Mouse (Mus musculus) forebrain, embryonic 14.5 days (tissue): Measurements from ENCODE around the gene Otud7a. TPM values are rescaled to one million over a fixed set of nuclear protein-coding genes. Genes with fewer than 3 reads are reported as not detected.

ENCODE experiments used
- ATAC-seq: fragments of 200-750 bp; cut with Nextera tagmentation; 2 replicates; pipeline ENCODE4 v1.8.0; 2017; ENCODE audit warnings: mild to moderate bottlenecking, moderate library complexity
- DNase-seq: peaks from one replicate; pipeline ENCODE4 v3.0.0-alpha.2; 2015; ENCODE audit warnings: low spot score
- H3K27ac ChIP-seq: fragments of 300-500 bp; sonication (generic); 2 replicates; pipeline ENCODE4 v1.5.1; 2014; ENCODE audit warnings: low read depth, mild to moderate bottlenecking, control low read depth, low read length, moderate library complexity
- H3K27me3 ChIP-seq: fragments of 300-500 bp; sonication (generic); replicated peaks from 2 replicates; pipeline ENCODE4 v1.6.1; 2014; ENCODE audit warnings: low read length, control low read depth, mixed read lengths; ENCODE audit not compliant: control insufficient read depth, insufficient read depth
- H3K36me3 ChIP-seq: fragments of 300-500 bp; sonication (generic); 2 replicates; pipeline ENCODE4 v1.6.1; 2014; ENCODE audit warnings: low read length, control low read depth; ENCODE audit not compliant: control insufficient read depth, insufficient read depth
- H3K4me1 ChIP-seq: fragments of 300-500 bp; sonication (generic); 2 replicates; pipeline ENCODE4 v1.6.1; 2014; ENCODE audit warnings: antibody characterized with exemption, low read length, control low read depth; ENCODE audit not compliant: control insufficient read depth, insufficient read depth
- H3K4me2 ChIP-seq: fragments of 300-500 bp; sonication (generic); 2 replicates; pipeline ENCODE4 v1.6.1; 2014; ENCODE audit warnings: mild to moderate bottlenecking, control low read depth, low read length
- H3K4me3 ChIP-seq: fragments of 300-500 bp; sonication (generic); 2 replicates; pipeline ENCODE4 v1.5.1; 2014; ENCODE audit warnings: low read depth, low read length, control low read depth
- H3K9ac ChIP-seq: fragments of 300-500 bp; sonication (generic); 2 replicates; pipeline ENCODE4 v1.6.1; 2014; ENCODE audit warnings: mild to moderate bottlenecking, low read length, control low read depth, moderate library complexity
- H3K9me3 ChIP-seq: fragments of 300-500 bp; sonication (generic); replicated peaks from 2 replicates; pipeline ENCODE4 v1.6.1; 2016; ENCODE audit warnings: low read length, control low read depth, mixed read lengths; ENCODE audit not compliant: control insufficient read depth
- WGBS: fragments of 180-500 bp; shearing (Covaris S2); extraction: QIAGEN DNeasy Blood & Tissue Kit; methylation state at CpG from one replicate; pipeline ENCODE4 v1.1.7; 2014; 5-methylcytosine and 5-hydroxymethylcytosine counted together
- polyA plus RNA-seq: library from polyadenylated mRNA; unstranded; fragments of >200 nt; fragmentation: Nextera tagmentation; extraction: Ambion mirVana; gene quantifications from 2 replicates; pipeline ENCODE4 v1.2.1, GENCODE M21; 2014

Otud7a gene
- polyA plus RNA-seq, 1 experiment from 2014 or later, result 2.6 TPM

DNA sequence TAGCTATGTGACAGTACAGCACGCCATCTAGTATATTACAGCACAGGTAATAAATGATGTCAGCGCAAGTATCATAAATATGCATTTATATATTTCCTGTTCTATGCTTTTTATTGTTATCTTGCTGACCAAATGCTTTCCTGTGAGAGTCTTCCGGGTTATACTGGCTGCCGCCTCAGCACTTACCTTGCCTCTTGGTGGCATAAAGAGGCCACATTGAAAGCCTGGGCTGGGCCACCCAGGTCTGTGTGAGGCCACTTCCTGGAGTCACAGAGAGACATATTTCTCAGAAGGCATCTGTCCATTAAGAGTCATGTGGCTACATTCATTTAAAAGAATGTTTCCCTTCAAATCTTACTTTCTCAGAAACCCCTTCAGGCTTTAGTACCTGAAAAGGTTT, 242.5 kb downstream of the Otud7a start:
- Histone ChIP-seq H3K4me1 (no peaks in the 10 kb centered on the region), H3K9me3 (no peaks in the 10 kb centered on the region), H3K36me3 (no peaks in the 10 kb centered on the region), H3K4me3 (no peak overlapping the region), H3K27me3 (no peaks in the 10 kb centered on the region), H3K4me2 (no peak overlapping the region), H3K9ac (no peak overlapping the region), H3K27ac (no peak overlapping the region)
- 90% methylated on average over 4 of the region's 4 CpGs for WGBS
- ATAC-seq (no peak), DNase-seq (no peak)

DNA sequence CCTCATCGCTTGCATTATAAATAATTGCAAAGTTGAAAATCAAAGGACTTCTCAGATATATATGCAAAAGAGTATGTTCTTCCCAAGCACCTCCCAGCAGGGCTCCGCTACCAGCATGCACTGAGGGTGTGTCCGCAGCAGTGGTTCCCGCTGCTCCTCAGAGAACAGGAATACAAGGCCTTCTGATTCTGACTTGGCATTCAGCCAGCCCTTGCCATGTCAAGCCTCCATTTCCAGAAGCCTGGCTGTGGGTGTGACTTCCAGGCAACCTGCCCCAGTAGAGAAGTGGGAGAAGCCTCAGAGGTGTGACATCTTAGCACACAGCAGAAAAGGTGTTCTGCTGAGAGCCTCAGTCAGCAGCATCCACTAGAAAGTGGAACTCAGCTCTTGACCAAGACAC, 253.4 kb downstream of the Otud7a start:
- no peak overlapping the region for H3K9ac ChIP-seq
- H3K4me3 ChIP-seq, result no peak overlapping the region
- ATAC-seq, result no peak
- no peaks in the 10 kb centered on the region for H3K4me1 ChIP-seq
- no peak overlapping the region for H3K27ac ChIP-seq
- DNase-seq, result peak; percentile 26
- H3K4me2 ChIP-seq, result no peak overlapping the region
- no peaks in the 10 kb centered on the region for H3K9me3 ChIP-seq
- 67% methylated on average over 4 of the region's 4 CpGs for WGBS
- no peaks in the 10 kb centered on the region for H3K36me3 ChIP-seq
- no peaks in the 10 kb centered on the region for H3K27me3 ChIP-seq

DNA sequence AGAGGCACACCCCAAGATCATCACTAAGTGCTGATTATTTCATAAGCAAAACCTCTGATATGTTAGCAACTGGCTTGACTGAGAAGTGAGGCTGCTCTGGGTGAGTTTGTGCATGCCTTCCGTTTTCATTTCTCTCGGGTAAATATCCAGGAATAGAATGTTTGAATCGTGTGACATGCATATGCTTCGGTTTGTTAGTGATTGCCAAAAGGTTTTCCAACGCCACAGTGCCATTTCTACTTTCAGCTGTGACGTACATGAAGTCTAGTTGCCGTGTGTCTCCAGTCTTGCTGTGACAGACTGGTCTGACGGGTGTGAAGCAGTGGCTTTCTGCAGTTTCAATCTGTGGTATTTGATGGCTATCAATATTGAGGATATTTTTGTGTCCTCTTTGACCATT, 273.4 kb downstream of the Otud7a start:
- no peak for ATAC-seq
- no peak overlapping the region for H3K4me3 ChIP-seq
- peak; percentile 12 for DNase-seq
- 81% methylated on average over 8 of the region's 8 CpGs for WGBS
- H3K27ac ChIP-seq, result no peak overlapping the region
- no peak overlapping the region for H3K4me2 ChIP-seq
- no peaks in the 10 kb centered on the region for H3K4me1 ChIP-seq
- H3K27me3 ChIP-seq, result no peaks in the 10 kb centered on the region
- H3K9me3 ChIP-seq, result no peaks in the 10 kb centered on the region
- no peak overlapping the region for H3K9ac ChIP-seq
- no peaks in the 10 kb centered on the region for H3K36me3 ChIP-seq

GRCm38 (mm10) chr7:63719183-63719944, 274.8 kb downstream of the Otud7a start:
- Histone ChIP-seq H3K27ac (no peak overlapping the region), H3K4me3 (no peak overlapping the region), H3K36me3 (no peaks in the 10 kb centered on the region), H3K4me2 (no peak overlapping the region), H3K9me3 (no peaks in the 10 kb centered on the region), H3K27me3 (no peaks in the 10 kb centered on the region), H3K4me1 (no peaks in the 10 kb centered on the region), H3K9ac (no peak overlapping the region)
- no peak for ATAC-seq
- DNase-seq, result no peak
- WGBS, result 90% methylated on average over 13 of the region's 13 CpGs

- Histone ChIP-seq H3K27me3 (no peaks in the 10 kb centered on the region), H3K4me3 (no peak overlapping the region), H3K9me3 (no peaks in the 10 kb centered on the region), H3K4me2 (no peak overlapping the region), H3K27ac (no peak overlapping the region), H3K4me1 (no peaks in the 10 kb centered on the region), H3K36me3 (no peaks in the 10 kb centered on the region), H3K9ac (no peak overlapping the region)
- 83% methylated on average over 2 of the region's 2 CpGs for WGBS
- DNase-seq (no peak), ATAC-seq (no peak)
These were observed 276.1 kb downstream of the Otud7a start for GRCm38 (mm10) chr7:63720682-63721081.

DNA sequence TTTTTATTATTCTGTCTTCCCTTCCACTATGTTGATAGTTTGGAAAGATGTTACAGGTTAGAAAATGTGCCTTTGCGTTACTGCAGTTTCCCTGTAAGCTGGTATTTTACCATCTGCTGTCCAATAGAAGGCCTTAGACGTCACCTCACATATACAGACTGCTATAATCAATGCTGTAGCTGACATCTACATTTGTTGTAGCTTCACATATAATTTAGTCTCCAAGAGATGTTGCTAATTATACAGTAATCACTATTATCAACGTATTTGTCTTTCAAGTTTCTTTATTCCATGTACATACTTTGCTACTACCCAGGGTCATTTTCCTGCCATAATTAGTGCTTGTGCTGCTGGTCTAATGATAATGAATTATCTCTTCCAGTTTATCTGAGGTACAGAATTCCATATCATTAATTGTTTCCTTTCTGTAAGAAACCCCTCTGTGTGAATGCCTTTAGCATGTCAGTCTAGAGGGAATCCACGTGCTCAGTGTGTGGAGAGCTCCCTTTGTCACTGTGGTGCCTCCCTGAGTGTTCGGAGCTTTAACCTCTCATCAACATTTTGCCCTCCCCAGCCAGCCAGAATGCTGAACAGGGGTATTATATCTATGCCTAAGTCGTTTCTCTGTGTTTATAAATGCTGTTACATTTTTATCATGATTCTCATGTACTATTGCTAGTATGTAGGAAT, 280.6 kb downstream of the Otud7a start:
- Histone ChIP-seq H3K9ac (no peak overlapping the region), H3K27me3 (no peaks in the 10 kb centered on the region), H3K36me3 (no peaks in the 10 kb centered on the region), H3K4me1 (no peaks in the 10 kb centered on the region), H3K4me2 (no peak overlapping the region), H3K9me3 (no peaks in the 10 kb centered on the region), H3K27ac (no peak overlapping the region), H3K4me3 (no peak overlapping the region)
- WGBS, result 52% methylated on average over 6 of the region's 6 CpGs
- DNase-seq (peak; percentile 43), ATAC-seq (peak; percentile 75)

GRCm38 (mm10) chr7:63729605-63730004, 285.1 kb downstream of the Otud7a start:
- H3K27ac ChIP-seq, result no peak overlapping the region
- H3K4me3 ChIP-seq, result no peak overlapping the region
- DNase-seq (no peak), ATAC-seq (no peak)
- H3K36me3 ChIP-seq, result no peaks in the 10 kb centered on the region
- WGBS, result 96% methylated on average over 5 of the region's 5 CpGs
- H3K9ac ChIP-seq, result no peak overlapping the region
- no peaks in the 10 kb centered on the region for H3K27me3 ChIP-seq
- no peaks in the 10 kb centered on the region for H3K9me3 ChIP-seq
- no peak overlapping the region for H3K4me2 ChIP-seq
- no peaks in the 10 kb centered on the region for H3K4me1 ChIP-seq

DNA sequence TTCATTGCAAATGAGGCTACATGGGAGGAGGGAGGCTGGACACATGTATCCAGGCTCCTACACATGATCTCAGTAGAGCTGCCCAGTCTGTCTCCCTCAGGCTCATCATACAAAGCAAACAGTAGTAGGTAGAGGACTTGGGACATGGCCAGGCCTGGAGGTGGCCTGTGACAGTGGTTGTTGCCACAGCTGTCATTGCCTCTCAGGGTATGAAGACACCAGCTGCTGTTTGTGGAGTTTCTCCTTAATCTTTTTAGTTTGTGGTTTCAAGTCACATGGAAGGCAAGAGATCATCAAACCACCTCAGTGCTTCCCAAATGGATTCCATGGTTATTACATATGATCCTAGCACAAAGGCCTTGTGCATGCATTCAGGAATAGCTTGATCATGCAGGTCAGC, 285.5 kb downstream of the Otud7a start:
- no peak overlapping the region for H3K4me3 ChIP-seq
- H3K9me3 ChIP-seq, result no peaks in the 10 kb centered on the region
- no peaks in the 10 kb centered on the region for H3K27me3 ChIP-seq
- no peaks in the 10 kb centered on the region for H3K36me3 ChIP-seq
- no peak overlapping the region for H3K27ac ChIP-seq
- DNase-seq (no peak), ATAC-seq (no peak)
- H3K4me2 ChIP-seq, result no peak overlapping the region
- H3K4me1 ChIP-seq, result no peaks in the 10 kb centered on the region
- H3K9ac ChIP-seq, result no peak overlapping the region

DNA sequence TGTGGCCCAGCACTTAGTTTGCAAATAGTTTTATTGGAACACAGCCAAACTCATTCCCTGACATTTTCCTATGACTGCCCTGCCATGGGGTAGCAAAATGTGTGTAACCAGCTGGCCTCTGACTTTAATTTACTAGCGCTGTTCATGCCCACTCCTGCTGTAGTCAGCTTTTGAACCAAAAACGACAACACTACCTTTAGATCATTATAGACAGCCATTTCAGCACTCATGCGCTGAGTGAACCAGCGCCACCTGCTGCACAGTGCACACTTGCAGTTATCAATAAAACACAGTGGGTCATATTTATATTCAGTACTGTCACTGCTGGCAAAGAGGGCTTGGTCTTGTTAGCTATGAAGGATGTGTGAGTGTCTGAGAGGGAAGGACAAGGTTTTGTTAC, 293.2 kb downstream of the Otud7a start:
- Histone ChIP-seq H3K4me1 (no peaks in the 10 kb centered on the region), H3K9me3 (no peaks in the 10 kb centered on the region), H3K27ac (no peak overlapping the region), H3K4me2 (no peak overlapping the region), H3K36me3 (no peaks in the 10 kb centered on the region), H3K27me3 (no peaks in the 10 kb centered on the region), H3K4me3 (no peak overlapping the region), H3K9ac (no peak overlapping the region)
- no peak for ATAC-seq
- peak; percentile 64 for DNase-seq
- WGBS, result 57% methylated on average over 4 of the region's 4 CpGs
